Mouse (Mus musculus) yolk sac, embryonic 10.5 days (tissue): ENCODE results near the gene Slc9a4.
A peak's percentile ranks its signal among the peaks of the same experiment; 100 is the strongest.
"Not testable (repeated sequence)": the region's sequence is repeated elsewhere in the genome, so short reads cannot be mapped to it uniquely, and the experiment has no call there.

Source experiments
- DNase-seq: peaks from one replicate; pipeline ENCODE4 v3.0.0-alpha.2; 2017; ENCODE audit warnings: low spot score

Slc9a4 gene

GRCm38 (mm10) chr1:40579784-40580183 lies at the start of gene Slc9a4:
Gene Slc9a4 (plus strand): TSS chr1:40580081.
- DNase-seq, result peak; percentile 4

DNA sequence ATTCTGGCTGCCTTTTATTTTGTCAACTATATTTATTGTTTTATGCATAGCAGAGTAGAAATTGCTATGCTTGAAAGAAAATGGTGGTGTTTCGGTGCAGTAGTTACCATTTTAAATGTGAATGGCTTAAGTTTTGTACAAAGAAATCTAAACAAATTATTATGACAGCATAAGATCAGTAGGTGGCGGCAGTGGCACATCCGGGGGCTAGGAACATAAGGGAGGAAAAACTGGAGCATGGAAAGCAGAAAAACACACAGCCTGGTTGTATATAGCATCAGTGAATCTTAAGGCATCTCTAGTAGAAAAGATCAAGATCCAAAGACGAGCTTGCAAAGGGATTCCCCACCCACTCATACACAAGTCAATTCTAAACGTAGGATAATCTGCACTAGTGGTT lies 42.3 kb upstream of the Slc9a4 start:
- no peak for DNase-seq

DNA sequence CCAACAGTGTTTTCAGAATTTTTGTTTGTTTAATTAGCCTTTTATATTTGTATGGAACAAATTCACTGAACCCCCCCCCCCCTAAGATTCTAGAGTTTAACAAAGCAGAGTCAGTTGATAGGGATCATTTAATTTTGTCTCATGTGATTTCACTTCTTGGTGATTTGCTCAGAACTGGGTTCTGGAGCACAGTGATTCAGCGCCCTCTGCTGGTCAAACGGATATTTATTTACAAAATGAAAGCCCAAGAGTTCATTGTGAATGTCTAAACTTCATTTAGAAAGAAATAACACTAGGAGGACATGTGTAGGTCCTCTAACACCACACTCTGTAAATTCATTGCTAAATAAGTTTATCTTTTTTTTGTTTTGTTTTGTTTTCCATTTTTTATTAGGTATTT lies 35.2 kb upstream of the Slc9a4 start:
- DNase-seq, result peak; percentile 8

DNA sequence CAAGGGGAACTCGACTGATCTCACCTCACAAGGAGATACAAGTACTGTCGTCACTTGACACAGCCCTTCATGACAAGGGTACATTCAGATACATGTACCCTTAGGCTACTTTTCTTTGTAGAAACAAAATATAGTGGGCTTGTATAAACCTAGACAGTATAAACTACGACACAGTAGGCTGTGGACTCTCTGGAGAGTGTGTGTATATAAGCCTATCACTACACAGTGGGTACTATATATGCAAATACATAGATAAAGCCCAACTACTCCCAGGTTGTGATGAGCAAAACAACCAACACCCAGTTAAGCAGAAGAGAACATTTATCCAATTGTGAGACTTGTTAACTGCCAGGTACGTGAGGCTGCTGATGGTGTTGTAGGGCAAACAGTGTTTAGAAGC lies 33.2 kb upstream of the Slc9a4 start:
- DNase-seq, result no peak

GRCm38 (mm10) chr1:40547064-40547572 lies 32.8 kb upstream of the Slc9a4 start:
- DNase-seq, result no peak

GRCm38 (mm10) chr1:40547762-40548161 lies 32.1 kb upstream of the Slc9a4 start:
- DNase-seq, result no peak

DNA sequence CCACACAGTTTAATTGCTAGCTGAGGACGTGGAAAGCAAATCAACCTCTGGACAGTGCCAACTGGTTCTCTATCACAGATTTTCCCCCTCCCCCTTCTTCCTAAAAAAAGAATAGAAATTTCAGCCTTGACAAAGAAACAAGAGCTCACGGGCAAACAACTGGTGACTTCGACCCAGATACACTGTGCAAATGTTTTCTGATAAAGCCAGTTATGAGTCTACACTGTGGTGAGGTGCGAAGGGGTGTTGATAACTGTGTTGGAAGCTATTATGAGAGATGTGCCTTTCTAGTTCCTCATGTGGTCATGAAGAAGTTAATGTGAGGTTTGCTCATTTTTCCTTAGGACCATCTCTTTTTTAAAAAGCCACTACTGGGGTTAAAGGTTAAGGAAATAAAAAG lies 10.5 kb upstream of the Slc9a4 start:
- no peak for DNase-seq

- DNase-seq, result no peak
These were observed 388 bp downstream of the Slc9a4 start for GRCm38 (mm10) chr1:40580269-40580668.

DNA sequence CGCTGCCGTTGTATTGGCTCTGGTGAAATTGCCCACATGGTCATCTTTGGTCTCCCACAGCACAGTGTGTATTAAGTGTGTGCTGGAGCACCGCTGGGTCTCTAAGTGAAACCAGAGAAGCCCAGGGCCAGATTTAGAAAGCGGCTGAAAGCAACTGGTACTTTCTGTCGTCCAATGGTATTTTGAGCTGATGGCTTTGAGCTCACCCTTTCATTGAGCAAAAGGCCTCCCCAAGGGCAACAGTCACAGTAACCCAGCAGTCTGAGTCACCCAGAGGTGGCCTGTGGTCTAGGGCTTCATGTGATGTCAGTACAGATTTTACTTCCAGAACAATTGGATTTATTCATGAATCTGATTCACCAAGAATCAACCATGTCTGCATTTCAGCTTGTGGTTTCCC lies 6.9 kb downstream of the Slc9a4 start:
- no peak for DNase-seq

DNA sequence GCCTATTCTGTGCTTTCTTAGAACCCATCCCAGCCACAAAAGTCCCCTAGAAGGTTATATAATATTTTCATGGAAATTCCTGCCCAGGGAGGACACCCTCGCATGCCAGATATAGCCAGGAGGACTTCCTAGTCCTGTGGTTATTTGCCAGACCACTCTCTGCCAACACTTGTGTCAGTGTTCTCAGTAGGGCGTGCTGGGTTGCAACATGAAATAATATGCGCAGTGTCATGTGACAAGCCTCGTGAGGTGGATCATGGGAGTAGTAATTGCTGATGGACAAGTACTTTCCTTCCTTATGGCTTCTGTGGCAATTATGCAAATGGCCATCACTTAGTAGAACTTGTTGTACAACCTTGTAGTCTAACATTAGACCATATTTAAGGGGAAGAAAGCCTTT lies 11.1 kb downstream of the Slc9a4 start:
- no peak for DNase-seq

GRCm38 (mm10) chr1:40597822-40598221 lies 17.9 kb downstream of the Slc9a4 start:
- no peak for DNase-seq

DNA sequence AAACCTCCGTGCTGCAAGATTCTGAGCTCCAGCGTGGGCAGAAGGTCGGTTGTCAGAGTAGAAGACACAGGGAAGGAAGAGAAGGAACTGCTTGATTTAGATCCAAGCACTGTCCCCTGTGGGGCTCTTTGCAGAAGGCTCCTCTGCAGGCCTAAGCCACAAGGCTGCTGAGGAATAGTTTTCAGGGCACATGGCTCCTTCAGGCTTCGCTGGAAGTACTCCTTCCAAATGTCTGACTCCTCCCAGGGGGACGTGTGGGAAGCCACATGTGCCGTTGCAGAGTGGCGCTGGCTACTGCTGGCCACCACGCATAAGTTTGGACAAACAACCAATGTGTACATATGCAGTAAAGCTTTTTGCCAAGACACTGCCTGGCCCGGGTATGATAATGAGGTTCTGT lies 19.8 kb downstream of the Slc9a4 start:
- DNase-seq, result not testable (repeated sequence)

DNA sequence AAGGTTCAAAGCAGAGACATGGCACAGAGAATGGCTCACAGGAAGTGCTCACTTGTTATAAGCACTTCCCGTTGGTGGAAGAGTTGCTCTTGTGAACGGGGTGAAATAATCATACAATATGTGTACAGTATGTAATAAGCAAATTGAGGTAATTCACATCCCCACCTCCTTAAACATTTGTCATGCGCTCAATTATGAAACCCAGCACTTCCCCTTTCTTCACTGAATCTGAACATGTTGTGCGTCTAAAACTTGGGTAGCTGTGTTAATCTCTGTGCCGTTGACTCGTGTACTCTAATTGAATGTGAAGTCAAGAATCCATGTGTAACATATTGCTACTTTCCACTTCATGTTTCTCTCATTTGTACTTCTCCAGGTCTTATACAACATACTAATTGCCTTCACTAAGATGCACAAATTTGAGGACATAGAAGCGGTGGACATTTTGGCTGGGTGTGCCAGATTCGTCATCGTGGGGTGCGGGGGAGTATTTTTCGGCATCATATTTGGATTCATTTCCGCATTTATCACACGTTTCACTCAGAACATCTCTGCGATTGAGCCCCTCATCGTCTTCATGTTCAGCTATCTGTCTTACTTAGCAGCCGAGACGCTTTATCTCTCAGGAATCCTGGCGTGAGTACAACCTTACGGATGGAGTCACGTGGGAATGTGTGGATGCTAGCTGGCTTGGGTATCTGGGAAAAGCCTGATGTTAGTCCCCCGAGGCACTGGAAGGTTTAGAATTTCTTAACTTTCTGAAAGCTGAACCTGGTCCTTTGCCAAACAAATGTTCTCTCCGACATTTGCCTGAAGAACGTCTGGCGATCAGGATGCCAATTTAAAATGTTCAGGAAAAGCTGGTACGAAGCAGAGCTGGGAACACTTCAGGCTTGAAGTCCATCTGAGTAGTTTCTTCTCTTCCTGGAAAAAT lies 20.8 kb downstream of the Slc9a4 start:
- no peak for DNase-seq

DNA sequence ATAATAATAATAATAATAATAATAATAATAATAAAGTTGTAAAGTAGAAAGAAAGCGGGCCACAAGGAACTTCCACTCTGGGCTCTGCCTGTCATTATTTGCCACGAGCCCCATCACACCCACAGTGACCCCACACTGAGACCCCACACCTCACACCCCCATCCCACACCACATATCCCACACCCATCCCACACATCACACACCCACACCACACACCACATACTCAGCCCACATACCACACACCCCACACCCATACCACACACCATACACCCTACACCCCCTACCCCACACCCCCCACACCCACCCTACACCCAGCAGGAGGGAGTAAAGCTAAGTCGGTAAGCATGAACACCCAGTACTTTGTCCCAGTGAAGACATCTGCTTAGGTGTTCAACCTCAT lies 21.6 kb downstream of the Slc9a4 start:
- DNase-seq, result no peak

GRCm38 (mm10) chr1:40613219-40613618 lies 33.3 kb downstream of the Slc9a4 start:
- no peak for DNase-seq

DNA sequence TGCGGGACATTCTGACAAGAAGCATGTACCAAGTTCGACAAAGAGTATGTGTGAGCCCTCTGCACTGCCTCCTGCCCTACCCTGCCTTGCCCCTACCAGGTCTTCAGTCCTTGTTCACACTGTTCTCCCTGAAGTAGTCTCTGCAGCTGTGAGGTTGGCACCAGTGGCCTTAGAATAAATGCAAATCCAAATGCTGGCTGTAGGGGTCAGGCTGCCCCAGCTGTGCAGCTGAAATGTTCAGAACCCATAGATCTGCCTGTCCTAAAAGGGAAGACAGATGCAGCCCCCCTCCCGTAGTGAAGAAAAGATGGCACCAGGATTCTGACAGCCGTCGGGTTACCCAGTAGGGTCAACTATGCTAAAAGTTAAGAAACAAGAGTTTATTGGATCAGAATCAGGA lies 39.2 kb downstream of the Slc9a4 start:
- DNase-seq, result no peak

GRCm38 (mm10) chr1:40619871-40620270 lies 40.0 kb downstream of the Slc9a4 start:
- no peak for DNase-seq

- DNase-seq, result no peak
These were observed 45.1 kb downstream of the Slc9a4 start for GRCm38 (mm10) chr1:40624954-40625353.

- DNase-seq, result no peak
These were observed 47.1 kb downstream of the Slc9a4 start for GRCm38 (mm10) chr1:40626954-40627353.

DNA sequence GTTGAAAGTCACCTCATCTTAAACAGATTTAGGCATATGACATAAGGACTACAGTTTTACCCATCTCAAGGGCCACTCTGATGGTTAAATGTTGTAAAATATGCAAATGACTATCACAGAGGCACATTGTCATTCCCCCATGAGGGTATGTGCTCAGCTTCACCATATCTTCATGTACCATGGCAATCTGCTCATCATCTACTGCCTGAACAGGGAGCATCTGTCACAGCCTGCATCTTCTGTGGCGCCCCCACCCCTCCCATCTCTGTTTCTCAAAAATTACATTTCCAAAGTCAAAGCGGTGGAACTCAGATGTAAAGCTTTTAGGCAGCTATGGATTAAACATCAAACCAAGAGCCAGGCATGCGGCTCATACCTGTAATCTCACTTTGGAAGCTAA lies 48.6 kb downstream of the Slc9a4 start:
- no peak for DNase-seq

- DNase-seq, result peak; percentile 4
These were observed 52.7 kb downstream of the Slc9a4 start for GRCm38 (mm10) chr1:40632407-40633062.

GRCm38 (mm10) chr1:40634608-40635007 lies 54.7 kb downstream of the Slc9a4 start:
- DNase-seq, result no peak

- DNase-seq, result no peak
These were observed 68.4 kb downstream of the Slc9a4 start for GRCm38 (mm10) chr1:40648234-40648633.
